Mouse (Mus musculus) erythroblast, embryonic 14.5 days (primary cell): ENCODE data around the gene Usp25.

ENCODE experiments used
- GATA1 ChIP-seq: IDR thresholded peaks from 2 replicates; pipeline ENCODE4 v1.6.1; 2012; ENCODE audit warnings: low read length, inconsistent platforms, mixed read lengths
- TAL1 ChIP-seq: IDR thresholded peaks from 3 replicates; pipeline ENCODE4 v1.6.1; 2012; ENCODE audit warnings: low read length, inconsistent platforms, mixed read lengths

GRCm38 (mm10) chr16:77077736-77078005 is 64.2 kb downstream of the Usp25 start:
- no peak for TF ChIP-seq GATA1
- no peak for TF ChIP-seq TAL1
